Mouse (Mus musculus) common myeloid progenitor, adult 5-6 weeks (primary cell): ENCODE data around the gene Ryr1. TPM values are rescaled to one million over a fixed set of nuclear protein-coding genes. Genes with fewer than 3 reads are reported as not detected.

Experiments used
- ATAC-seq: replicated peaks from 2 replicates; pipeline ENCODE4 v1.8.0; 2016; ENCODE audit warnings: low read depth, mild to moderate bottlenecking, moderate TSS enrichment, inconsistent platforms; ENCODE audit not compliant: poor library complexity, severe bottlenecking
- total RNA-seq: library from RNA; stranded (forward); fragments of 200-1000, 187-1606 nt; gene quantifications from 2 replicates; pipeline ENCODE4 v1.2.3, GENCODE M21; 2017

Gene Ryr1
- total RNA-seq, 1 experiment from 2014 or later: 2.5 TPM

- no peak for ATAC-seq
Observed at GRCm38 (mm10) chr7:29041194-29041593, 83.8 kb downstream of the Ryr1 start.

- peak; percentile 21 for ATAC-seq
Observed at GRCm38 (mm10) chr7:29039985-29040661, 84.9 kb downstream of the Ryr1 start.

- ATAC-seq: peak; percentile 85
Observed at GRCm38 (mm10) chr7:29039604-29039984, 85.4 kb downstream of the Ryr1 start.

GRCm38 (mm10) chr7:29037261-29037660 lies 87.7 kb downstream of the Ryr1 start:
- ATAC-seq: no peak

GRCm38 (mm10) chr7:29032685-29033084 lies 92.3 kb downstream of the Ryr1 start:
- no peak for ATAC-seq

- 0 out of 2 replicates have a peak, but pooled peaks have one; percentile 12 for ATAC-seq
Observed at GRCm38 (mm10) chr7:29031641-29032040, 93.3 kb downstream of the Ryr1 start.

- peak; percentile 95 for ATAC-seq
Observed at GRCm38 (mm10) chr7:29029690-29030656, 95.0 kb downstream of the Ryr1 start.

GRCm38 (mm10) chr7:29028761-29029160 lies 96.2 kb downstream of the Ryr1 start:
- no peak for ATAC-seq

- no peak for ATAC-seq
Observed at GRCm38 (mm10) chr7:29026811-29027210, 98.2 kb downstream of the Ryr1 start.

GRCm38 (mm10) chr7:29026195-29026594 lies 98.8 kb downstream of the Ryr1 start:
- ATAC-seq: no peak

GRCm38 (mm10) chr7:29025566-29025965 lies 99.4 kb downstream of the Ryr1 start:
- no peak for ATAC-seq

GRCm38 (mm10) chr7:29023514-29023913 lies 101.5 kb downstream of the Ryr1 start:
- no peak for ATAC-seq

- no peak for ATAC-seq
Observed at GRCm38 (mm10) chr7:29022479-29022878, 102.5 kb downstream of the Ryr1 start.

- ATAC-seq: 0 out of 2 replicates have a peak, but pooled peaks have one; percentile 39
Observed at GRCm38 (mm10) chr7:29019447-29020220, 105.3 kb downstream of the Ryr1 start.

GRCm38 (mm10) chr7:29017222-29017621 lies 107.8 kb downstream of the Ryr1 start:
- ATAC-seq: no peak

- ATAC-seq: no peak
Observed at GRCm38 (mm10) chr7:29016440-29016839, 108.5 kb downstream of the Ryr1 start.

GRCm38 (mm10) chr7:29014984-29015383 lies 110.0 kb downstream of the Ryr1 start:
- ATAC-seq: no peak

GRCm38 (mm10) chr7:29008714-29009113 lies 116.3 kb downstream of the Ryr1 start:
- peak; percentile 61 for ATAC-seq

- ATAC-seq: no peak
Observed at GRCm38 (mm10) chr7:29008171-29008570, 116.8 kb downstream of the Ryr1 start.
